Mouse (Mus musculus) lung, postnatal 14 days (tissue): ENCODE measurements around the gene Mas1.

Source experiments
- DNase-seq: peaks from one replicate; pipeline ENCODE4 v3.0.0; 2021

The Mas1 gene

GRCm38 (mm10) chr17:12872275-12873028 lies 4.5 kb upstream of the Mas1 start:
- no peak for DNase-seq

- DNase-seq: no peak
These were observed 697 bp upstream of the Mas1 start for GRCm38 (mm10) chr17:12868640-12869039.

- no peak for DNase-seq
These were observed 1.1 kb downstream of the Mas1 start for GRCm38 (mm10) chr17:12866853-12867252.

GRCm38 (mm10) chr17:12865407-12865806 lies 2.5 kb downstream of the Mas1 start:
- no peak for DNase-seq

- DNase-seq: no peak
These were observed 3.8 kb downstream of the Mas1 start for GRCm38 (mm10) chr17:12864111-12864510.

- no peak for DNase-seq
These were observed 8.9 kb downstream of the Mas1 start for GRCm38 (mm10) chr17:12859006-12859520.

- DNase-seq: peak; percentile 10
These were observed 9.9 kb downstream of the Mas1 start for GRCm38 (mm10) chr17:12858072-12858471.

- no peak for DNase-seq
These were observed 10.5 kb downstream of the Mas1 start for GRCm38 (mm10) chr17:12857395-12857794.

- no peak for DNase-seq
These were observed 13.6 kb downstream of the Mas1 start for GRCm38 (mm10) chr17:12854386-12854785.

GRCm38 (mm10) chr17:12853821-12854220 lies 14.1 kb downstream of the Mas1 start:
- no peak for DNase-seq

- DNase-seq: no peak
These were observed 16.3 kb downstream of the Mas1 start for GRCm38 (mm10) chr17:12851689-12852088.

GRCm38 (mm10) chr17:12849778-12850382 lies 18.1 kb downstream of the Mas1 start:
- DNase-seq: no peak

- DNase-seq: no peak
These were observed 20.2 kb downstream of the Mas1 start for GRCm38 (mm10) chr17:12847736-12848135.

- no peak for DNase-seq
These were observed 21.5 kb downstream of the Mas1 start for GRCm38 (mm10) chr17:12846474-12846873.

- no peak for DNase-seq
These were observed 22.1 kb downstream of the Mas1 start for GRCm38 (mm10) chr17:12845862-12846261.

GRCm38 (mm10) chr17:12844540-12844939 lies 23.4 kb downstream of the Mas1 start:
- no peak for DNase-seq

GRCm38 (mm10) chr17:12843826-12844225 lies 24.1 kb downstream of the Mas1 start:
- no peak for DNase-seq

GRCm38 (mm10) chr17:12839475-12840267 lies 28.3 kb downstream of the Mas1 start:
- DNase-seq: no peak

- DNase-seq: no peak
These were observed 32.2 kb downstream of the Mas1 start for GRCm38 (mm10) chr17:12835738-12836137.

GRCm38 (mm10) chr17:12834826-12835225 lies 33.1 kb downstream of the Mas1 start:
- no peak for DNase-seq

GRCm38 (mm10) chr17:12834317-12834716 lies 33.6 kb downstream of the Mas1 start:
- no peak for DNase-seq

- no peak for DNase-seq
These were observed 35.3 kb downstream of the Mas1 start for GRCm38 (mm10) chr17:12832657-12833056.

GRCm38 (mm10) chr17:12832231-12832630 lies 35.7 kb downstream of the Mas1 start:
- DNase-seq: peak; percentile 22

GRCm38 (mm10) chr17:12830351-12830750 lies 37.6 kb downstream of the Mas1 start:
- DNase-seq: no peak
